Mouse (Mus musculus) midbrain, embryonic 13.5 days (tissue): Measurements from ENCODE around the gene Gphn. TPM values are rescaled to one million over a fixed set of nuclear protein-coding genes. Genes with fewer than 3 reads are reported as not detected.

Source experiments
- ATAC-seq: fragments of 200-750 bp; cut with Nextera tagmentation; 2 replicates; pipeline ENCODE4 v1.8.0; 2017; ENCODE audit warnings: mild to moderate bottlenecking, moderate TSS enrichment, moderate library complexity
- H3K27ac ChIP-seq: fragments of 300-500 bp; sonication (generic); 2 replicates; pipeline ENCODE4 v1.5.1; 2015; ENCODE audit warnings: inconsistent platforms, mild to moderate bottlenecking, moderate library complexity
- H3K27me3 ChIP-seq: fragments of 300-500 bp; sonication (generic); 2 replicates; pipeline ENCODE4 v1.6.1; 2015; ENCODE audit warnings: mild to moderate bottlenecking, inconsistent platforms
- H3K36me3 ChIP-seq: fragments of 300-500 bp; sonication (generic); 2 replicates; pipeline ENCODE4 v1.6.1; 2015; ENCODE audit warnings: mild to moderate bottlenecking, inconsistent platforms
- H3K4me1 ChIP-seq: fragments of 300-500 bp; sonication (generic); replicated peaks from 2 replicates; pipeline ENCODE4 v1.6.1; 2015; ENCODE audit warnings: inconsistent platforms
- H3K4me2 ChIP-seq: fragments of 300-500 bp; sonication (generic); replicated peaks from 2 replicates; pipeline ENCODE4 v1.6.1; 2015; ENCODE audit warnings: moderate library complexity, mild to moderate bottlenecking, inconsistent platforms
- H3K4me3 ChIP-seq: fragments of 300-500 bp; sonication (generic); replicated peaks from 2 replicates; pipeline ENCODE4 v1.5.1; 2015; ENCODE audit warnings: mild to moderate bottlenecking, inconsistent platforms
- H3K9ac ChIP-seq: fragments of 300-500 bp; sonication (generic); replicated peaks from 2 replicates; pipeline ENCODE4 v1.6.1; 2015; ENCODE audit warnings: mild to moderate bottlenecking, inconsistent platforms
- H3K9me3 ChIP-seq: fragments of 300-500 bp; sonication (generic); 2 replicates; pipeline ENCODE4 v1.6.1; 2016; ENCODE audit warnings: mild to moderate bottlenecking, inconsistent platforms
- WGBS: fragments of 180-500 bp; shearing (Covaris S2); methylation state at CpG from one replicate; pipeline ENCODE4 v1.1.7; 2015; 5-methylcytosine and 5-hydroxymethylcytosine counted together
- polyA plus RNA-seq: library from polyadenylated mRNA; unstranded; fragments of >200 nt; fragmentation: Nextera tagmentation; extraction: Ambion mirVana; gene quantifications from 2 replicates; pipeline ENCODE4 v1.2.1, GENCODE M21; 2015

The Gphn gene
- 35.9 and 38.2 TPM in 2 replicates for polyA plus RNA-seq

GRCm38 (mm10) chr12:78225707-78226518, at the start of gene Gphn:
Gene Gphn (plus strand): TSS chr12:78226379.
- peak within 1 kb of the TSS; percentile 97 for H3K4me3 ChIP-seq
- peak; percentile 99 for ATAC-seq
- H3K9me3 ChIP-seq, result no peaks in the 10 kb centered on the region
- H3K9ac ChIP-seq, result peak within 1 kb of the TSS; percentile 94
- no peaks in the 10 kb centered on the region for H3K27me3 ChIP-seq
- H3K36me3 ChIP-seq, result no peaks in the 10 kb centered on the region
- peak within 1 kb of the TSS; percentile 69 for H3K4me2 ChIP-seq
- peak within 1 kb of the TSS; percentile 98 for H3K27ac ChIP-seq
- peaks cover 15% of the 10 kb centered on the region for H3K4me1 ChIP-seq
- WGBS, result under 1% methylated on average over 62 of the region's 70 CpGs

GRCm38 (mm10) chr12:78181452-78181851, 44.7 kb upstream of the Gphn start:
- H3K27me3 ChIP-seq, result no peaks in the 10 kb centered on the region
- H3K4me2 ChIP-seq, result no peak overlapping the region
- H3K4me3 ChIP-seq, result no peak overlapping the region
- peaks cover 6% of the 10 kb centered on the region for H3K4me1 ChIP-seq
- no peak overlapping the region for H3K27ac ChIP-seq
- H3K9ac ChIP-seq, result no peak overlapping the region
- no peaks in the 10 kb centered on the region for H3K36me3 ChIP-seq
- no peak for ATAC-seq
- no peaks in the 10 kb centered on the region for H3K9me3 ChIP-seq
- 60% methylated on average over 2 of the region's 2 CpGs for WGBS

- no peak within 1 kb of the TSS for H3K27ac ChIP-seq
- ATAC-seq, result no peak
- H3K4me1 ChIP-seq, result no peaks in the 10 kb centered on the region
- H3K4me2 ChIP-seq, result no peak within 1 kb of the TSS
- H3K9me3 ChIP-seq, result no peaks in the 10 kb centered on the region
- H3K9ac ChIP-seq, result no peak within 1 kb of the TSS
- H3K27me3 ChIP-seq, result no peaks in the 10 kb centered on the region
- no peak within 1 kb of the TSS for H3K4me3 ChIP-seq
- H3K36me3 ChIP-seq, result no peaks in the 10 kb centered on the region
Observed at GRCm38 (mm10) chr12:78193942-78194341, 32.2 kb upstream of the Gphn start, which contains the start of gene Gm6657. Gene Gm6657 (plus strand): TSS chr12:78194242.

- no peaks in the 10 kb centered on the region for H3K4me1 ChIP-seq
- no peaks in the 10 kb centered on the region for H3K9me3 ChIP-seq
- no peak overlapping the region for H3K4me2 ChIP-seq
- H3K4me3 ChIP-seq, result no peak overlapping the region
- no peaks in the 10 kb centered on the region for H3K27me3 ChIP-seq
- 78% methylated on average over 2 of the region's 2 CpGs for WGBS
- no peak overlapping the region for H3K27ac ChIP-seq
- no peak overlapping the region for H3K9ac ChIP-seq
- ATAC-seq, result no peak
- no peaks in the 10 kb centered on the region for H3K36me3 ChIP-seq
Observed at GRCm38 (mm10) chr12:78195368-78195767, 30.8 kb upstream of the Gphn start.

GRCm38 (mm10) chr12:78203646-78204045, 22.5 kb upstream of the Gphn start:
- no peak for ATAC-seq
- H3K4me3 ChIP-seq, result no peak overlapping the region
- H3K9ac ChIP-seq, result no peak overlapping the region
- no peak overlapping the region for H3K27ac ChIP-seq
- H3K9me3 ChIP-seq, result no peaks in the 10 kb centered on the region
- no peaks in the 10 kb centered on the region for H3K27me3 ChIP-seq
- H3K36me3 ChIP-seq, result no peaks in the 10 kb centered on the region
- WGBS, result 57% methylated on average over 5 of the region's 5 CpGs
- H3K4me1 ChIP-seq, result 0 out of 2 replicates have a peak, but pooled peaks cover 3% of the 10 kb centered on the region
- no peak overlapping the region for H3K4me2 ChIP-seq

- 11% methylated on average over 5 of the region's 5 CpGs for WGBS
Observed at GRCm38 (mm10) chr12:78205915-78206570, 20.1 kb upstream of the Gphn start.

GRCm38 (mm10) chr12:78206571-78206960, 19.6 kb upstream of the Gphn start:
- Histone ChIP-seq H3K27ac (no peak overlapping the region), H3K9ac (no peak overlapping the region), H3K4me1 (0 out of 2 replicates have a peak, but pooled peaks cover 3% of the 10 kb centered on the region), H3K36me3 (no peaks in the 10 kb centered on the region), H3K27me3 (no peaks in the 10 kb centered on the region), H3K4me3 (no peak overlapping the region), H3K4me2 (no peak overlapping the region), H3K9me3 (no peaks in the 10 kb centered on the region)
- 81% methylated on average over 4 of the region's 4 CpGs for WGBS
- no peak for ATAC-seq

More at GRCm38 (mm10) chr12:78205915-78206570, 20.1 kb upstream of the Gphn start:
- no peaks in the 10 kb centered on the region for H3K9me3 ChIP-seq
- H3K4me1 ChIP-seq, result 0 out of 2 replicates have a peak, but pooled peaks cover 3% of the 10 kb centered on the region
- no peak overlapping the region for H3K4me3 ChIP-seq
- H3K27me3 ChIP-seq, result no peaks in the 10 kb centered on the region
- no peak overlapping the region for H3K9ac ChIP-seq
- no peak overlapping the region for H3K27ac ChIP-seq
- H3K36me3 ChIP-seq, result no peaks in the 10 kb centered on the region
- peak; percentile 68; the same call in 1 of the 2 replicates for ATAC-seq
- no peak overlapping the region for H3K4me2 ChIP-seq

GRCm38 (mm10) chr12:78209856-78210255, 16.3 kb upstream of the Gphn start:
- no peaks in the 10 kb centered on the region for H3K4me1 ChIP-seq
- no peaks in the 10 kb centered on the region for H3K27me3 ChIP-seq
- no peak overlapping the region for H3K9ac ChIP-seq
- H3K36me3 ChIP-seq, result no peaks in the 10 kb centered on the region
- H3K27ac ChIP-seq, result no peak overlapping the region
- no peak overlapping the region for H3K4me2 ChIP-seq
- no peak for ATAC-seq
- no peak overlapping the region for H3K4me3 ChIP-seq
- no peaks in the 10 kb centered on the region for H3K9me3 ChIP-seq
- 94% methylated on average over 2 of the region's 2 CpGs for WGBS

GRCm38 (mm10) chr12:78215490-78215889, 10.7 kb upstream of the Gphn start:
- WGBS, result 86% methylated on average over 6 of the region's 6 CpGs
- no peaks in the 10 kb centered on the region for H3K27me3 ChIP-seq
- no peaks in the 10 kb centered on the region for H3K4me1 ChIP-seq
- no peaks in the 10 kb centered on the region for H3K9me3 ChIP-seq
- H3K27ac ChIP-seq, result no peak overlapping the region
- H3K36me3 ChIP-seq, result no peaks in the 10 kb centered on the region
- no peak overlapping the region for H3K9ac ChIP-seq
- no peak for ATAC-seq
- no peak overlapping the region for H3K4me2 ChIP-seq
- no peak overlapping the region for H3K4me3 ChIP-seq

GRCm38 (mm10) chr12:78219191-78219825, 6.9 kb upstream of the Gphn start:
- WGBS, result 88% methylated on average over 4 of the region's 4 CpGs
- Histone ChIP-seq H3K36me3 (no peaks in the 10 kb centered on the region), H3K9ac (no peak overlapping the region), H3K4me2 (no peak overlapping the region), H3K4me1 (no peaks in the 10 kb centered on the region), H3K27me3 (no peaks in the 10 kb centered on the region), H3K27ac (no peak overlapping the region), H3K9me3 (no peaks in the 10 kb centered on the region), H3K4me3 (no peak overlapping the region)
- ATAC-seq, result no peak

GRCm38 (mm10) chr12:78226519-78226875, 318 bp downstream of the Gphn start:
- peak; percentile 90 for ATAC-seq
- H3K4me3 ChIP-seq, result peak overlapping the region; percentile 97
- H3K36me3 ChIP-seq, result no peaks in the 10 kb centered on the region
- peak overlapping the region; percentile 98 for H3K27ac ChIP-seq
- H3K4me2 ChIP-seq, result peak overlapping the region; percentile 69
- H3K27me3 ChIP-seq, result no peaks in the 10 kb centered on the region
- peaks cover 15% of the 10 kb centered on the region for H3K4me1 ChIP-seq
- peak overlapping the region; percentile 94 for H3K9ac ChIP-seq
- WGBS, result under 1% methylated on average over 38 of the region's 48 CpGs
- H3K9me3 ChIP-seq, result no peaks in the 10 kb centered on the region
